Mouse (Mus musculus) stomach, embryonic 14.5 days (tissue): Measurements from ENCODE around the gene Mrtfb. TPM values are rescaled to one million over a fixed set of nuclear protein-coding genes. Genes with fewer than 3 reads are reported as not detected.

Experiments used
- ATAC-seq: fragments of 200-750 bp; cut with Nextera tagmentation; 2 replicates; pipeline ENCODE4 v1.8.0; 2017; ENCODE audit warnings: low read depth, moderate TSS enrichment; ENCODE audit not compliant: insufficient number of reproducible peaks, insufficient read depth, low FRiP score
- H3K27ac ChIP-seq: fragments of 300-500 bp; sonication (generic); 2 replicates; pipeline ENCODE4 v1.5.1; 2014; ENCODE audit warnings: mild to moderate bottlenecking, low read length, moderate library complexity, mixed read lengths
- H3K27me3 ChIP-seq: fragments of 300-500 bp; sonication (generic); 2 replicates; pipeline ENCODE4 v1.6.1; 2014; ENCODE audit warnings: low read length, control low read depth, mixed read lengths; ENCODE audit not compliant: control insufficient read depth, insufficient read depth
- H3K36me3 ChIP-seq: fragments of 300-500 bp; sonication (generic); 2 replicates; pipeline ENCODE4 v1.6.1; 2014; ENCODE audit warnings: mild to moderate bottlenecking, control low read depth, low read length, moderate library complexity, mixed read lengths; ENCODE audit not compliant: control insufficient read depth, insufficient read depth
- H3K4me1 ChIP-seq: fragments of 300-500 bp; sonication (generic); 2 replicates; pipeline ENCODE4 v1.6.1; 2014; ENCODE audit warnings: low read length, control low read depth, mixed read lengths; ENCODE audit not compliant: control insufficient read depth, insufficient read depth
- H3K4me2 ChIP-seq: fragments of 300-500 bp; sonication (generic); replicated peaks from 2 replicates; pipeline ENCODE4 v1.6.1; 2014; ENCODE audit warnings: low read depth, low read length, control low read depth
- H3K4me3 ChIP-seq: fragments of 300-500 bp; sonication (generic); 2 replicates; pipeline ENCODE4 v1.5.1; 2014; ENCODE audit warnings: low read depth, low read length, control low read depth
- H3K9ac ChIP-seq: fragments of 300-500 bp; sonication (generic); replicated peaks from 2 replicates; pipeline ENCODE4 v1.6.1; 2014; ENCODE audit warnings: low read depth, mild to moderate bottlenecking, control low read depth, low read length, moderate library complexity, mixed read lengths
- H3K9me3 ChIP-seq: fragments of 300-500 bp; sonication (generic); 2 replicates; pipeline ENCODE4 v1.6.1; 2016; ENCODE audit warnings: low read depth, low read length, control low read depth; ENCODE audit not compliant: control insufficient read depth
- WGBS: fragments of 180-500 bp; shearing (Covaris S2); extraction: QIAGEN DNeasy Blood & Tissue Kit; methylation state at CpG from one replicate; pipeline ENCODE4 v1.1.7; 2014; 5-methylcytosine and 5-hydroxymethylcytosine counted together
- polyA plus RNA-seq: library from polyadenylated mRNA; unstranded; fragments of >200 nt; fragmentation: Nextera tagmentation; extraction: Ambion mirVana; gene quantifications from 2 replicates; pipeline ENCODE4 v1.2.1, GENCODE M21; 2014

The Mrtfb gene
- polyA plus RNA-seq, 1 experiment from 2014 or later = 33.3 TPM

- Histone ChIP-seq H3K4me2 (no peak overlapping the region), H3K4me3 (no peak overlapping the region)
- WGBS = 86% methylated on average over 1 of the region's 1 CpGs
Measured at GRCm38 (mm10) chr16:13428806-13429205, 172.5 kb downstream of the Mrtfb start.

GRCm38 (mm10) chr16:13429921-13430606, 173.8 kb downstream of the Mrtfb start:
- H3K4me1 ChIP-seq = no peaks in the 10 kb centered on the region
- no peaks in the 10 kb centered on the region for H3K27me3 ChIP-seq
- H3K9me3 ChIP-seq = no peaks in the 10 kb centered on the region
- H3K36me3 ChIP-seq = no peaks in the 10 kb centered on the region
- ATAC-seq = no peak
- H3K4me2 ChIP-seq = no peak overlapping the region
- no peak overlapping the region for H3K4me3 ChIP-seq
- 78% methylated on average over 7 of the region's 7 CpGs for WGBS
- H3K9ac ChIP-seq = no peak overlapping the region
- H3K27ac ChIP-seq = no peak overlapping the region

More at GRCm38 (mm10) chr16:13428806-13429205, 172.5 kb downstream of the Mrtfb start:
- H3K9ac ChIP-seq = no peak overlapping the region
- H3K9me3 ChIP-seq = no peaks in the 10 kb centered on the region
- ATAC-seq = no peak
- no peaks in the 10 kb centered on the region for H3K36me3 ChIP-seq
- no peak overlapping the region for H3K27ac ChIP-seq
- H3K4me1 ChIP-seq = no peaks in the 10 kb centered on the region
- H3K27me3 ChIP-seq = no peaks in the 10 kb centered on the region

- Histone ChIP-seq H3K9me3 (no peaks in the 10 kb centered on the region), H3K4me2 (no peak overlapping the region), H3K27ac (no peak overlapping the region), H3K4me3 (no peak overlapping the region), H3K4me1 (no peaks in the 10 kb centered on the region), H3K36me3 (no peaks in the 10 kb centered on the region), H3K9ac (no peak overlapping the region), H3K27me3 (no peaks in the 10 kb centered on the region)
- WGBS = 66% methylated on average over 1 of the region's 1 CpGs
- no peak for ATAC-seq
Measured at GRCm38 (mm10) chr16:13430940-13431339, 174.7 kb downstream of the Mrtfb start.

- no peak overlapping the region for H3K9ac ChIP-seq
- no peaks in the 10 kb centered on the region for H3K9me3 ChIP-seq
- no peak for ATAC-seq
- H3K27me3 ChIP-seq = no peaks in the 10 kb centered on the region
- no peak overlapping the region for H3K27ac ChIP-seq
- no peak overlapping the region for H3K4me3 ChIP-seq
- WGBS = 76% methylated on average over 2 of the region's 2 CpGs
- no peaks in the 10 kb centered on the region for H3K4me1 ChIP-seq
- H3K4me2 ChIP-seq = no peak overlapping the region
- H3K36me3 ChIP-seq = no peaks in the 10 kb centered on the region
Measured at GRCm38 (mm10) chr16:13435627-13436026, 179.3 kb downstream of the Mrtfb start.

- peak overlapping the region; percentile 47 for H3K4me3 ChIP-seq
- WGBS = under 1% methylated on average over 58 of the region's 58 CpGs
- H3K9ac ChIP-seq = peak overlapping the region; percentile 37
- H3K27ac ChIP-seq = peak overlapping the region; percentile 48; the same call in 1 of the 2 replicates
- H3K4me1 ChIP-seq = no peaks in the 10 kb centered on the region
- peak; percentile 95 for ATAC-seq
- H3K9me3 ChIP-seq = no peaks in the 10 kb centered on the region
- peak overlapping the region; percentile 63 for H3K4me2 ChIP-seq
- H3K27me3 ChIP-seq = no peaks in the 10 kb centered on the region
- no peaks in the 10 kb centered on the region for H3K36me3 ChIP-seq
Measured at GRCm38 (mm10) chr16:13437037-13437769, 180.9 kb downstream of the Mrtfb start.

GRCm38 (mm10) chr16:13437770-13438372, 181.6 kb downstream of the Mrtfb start:
- Histone ChIP-seq H3K27ac (peak overlapping the region; percentile 48; the same call in 1 of the 2 replicates), H3K36me3 (no peaks in the 10 kb centered on the region), H3K9ac (peak overlapping the region; percentile 37), H3K27me3 (no peaks in the 10 kb centered on the region), H3K4me2 (peak overlapping the region; percentile 63), H3K4me3 (peak overlapping the region; percentile 47), H3K9me3 (no peaks in the 10 kb centered on the region), H3K4me1 (no peaks in the 10 kb centered on the region)
- under 1% methylated on average over 24 of the region's 24 CpGs for WGBS
- ATAC-seq = peak; percentile 43; the same call in 1 of the 2 replicates

GRCm38 (mm10) chr16:13440468-13440867, 184.2 kb downstream of the Mrtfb start:
- no peak overlapping the region for H3K27ac ChIP-seq
- no peaks in the 10 kb centered on the region for H3K4me1 ChIP-seq
- H3K9me3 ChIP-seq = no peaks in the 10 kb centered on the region
- no peak overlapping the region for H3K9ac ChIP-seq
- no peaks in the 10 kb centered on the region for H3K27me3 ChIP-seq
- 46% methylated on average over 6 of the region's 6 CpGs for WGBS
- no peak for ATAC-seq
- no peak overlapping the region for H3K4me3 ChIP-seq
- no peak overlapping the region for H3K4me2 ChIP-seq
- no peaks in the 10 kb centered on the region for H3K36me3 ChIP-seq

GRCm38 (mm10) chr16:13443764-13444163, 187.5 kb downstream of the Mrtfb start:
- Histone ChIP-seq H3K27ac (no peak overlapping the region), H3K4me2 (no peak overlapping the region), H3K4me1 (0 out of 2 replicates have a peak, but pooled peaks cover 3% of the 10 kb centered on the region), H3K9me3 (no peaks in the 10 kb centered on the region), H3K36me3 (no peaks in the 10 kb centered on the region), H3K27me3 (no peaks in the 10 kb centered on the region), H3K4me3 (no peak overlapping the region), H3K9ac (no peak overlapping the region)
- no peak for ATAC-seq
- WGBS = 45% methylated on average over 1 of the region's 1 CpGs
